In the genomic region with DNA sequence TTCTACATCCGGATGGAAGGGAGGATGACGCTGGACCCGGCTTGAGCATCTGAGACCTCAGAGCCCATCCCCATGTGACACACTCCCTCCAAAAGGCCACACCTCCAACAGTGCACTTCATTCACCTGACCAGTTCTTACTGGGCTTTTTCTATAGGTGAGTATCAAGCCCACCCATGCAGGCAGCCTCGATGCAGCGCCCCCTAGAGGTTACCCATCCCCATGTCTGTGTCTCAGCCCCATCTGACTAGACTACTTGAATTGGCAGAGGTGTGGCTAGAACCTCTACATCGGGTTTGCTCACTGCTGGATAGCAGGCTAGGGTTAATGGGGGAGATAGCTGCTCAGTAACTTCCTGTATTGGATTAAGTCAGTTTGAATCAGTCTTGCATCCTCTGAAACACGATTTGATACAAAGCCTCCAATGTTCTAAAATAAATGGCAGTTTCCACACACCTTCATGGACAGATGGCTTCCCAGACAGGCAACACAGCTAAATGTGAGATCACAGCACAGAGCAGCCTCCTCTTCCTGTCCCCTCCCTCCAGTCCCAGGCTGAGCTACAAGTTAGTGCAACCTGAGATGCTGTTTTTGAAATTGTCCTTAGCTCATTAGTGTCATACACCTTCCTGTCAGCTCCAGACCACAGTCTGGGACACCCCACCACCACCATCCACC, we compare ENCODE assay signal across 11 mouse cellular contexts.
A peak's percentile ranks its signal among the peaks of the same experiment; 100 is the strongest.
DNase-seq lines count a peak whose midpoint lies in the region; ATAC-seq and TF ChIP-seq lines count a peak whose summit lies in the region.
"Had no signal": no experiment of that assay in that cellular context is flagged by ENCODE, and none has a peak within 500 bp of the region (broad histone marks: within the 10 kb centered on the region; RNA-seq: fewer than 3 reads in every experiment).

No protein-coding gene starts in this region.

- H3K9ac ChIP-seq in heart, embryonic 12.5 days: no peak overlapping the region
- H3K9ac ChIP-seq in lung, postnatal 0 days (replicated peaks; ENCODE audit: low read depth): no peak overlapping the region
- no peak overlapping the region for H3K9ac ChIP-seq in limb, embryonic 12.5 days (replicated peaks)

- 0 out of 2 replicates have a peak, but pooled peaks have one; percentile 2 for ATAC-seq in heart, embryonic 12.5 days (ENCODE audit: insufficient number of reproducible peaks, low FRiP score)
- no peak for ATAC-seq in lung, postnatal 0 days
- ATAC-seq in limb, embryonic 12.5 days (ENCODE audit: insufficient number of reproducible peaks, insufficient read depth, low FRiP score, low TSS enrichment, low read depth): no peak

- no peaks in the 10 kb centered on the region for H3K27me3 ChIP-seq in heart, embryonic 12.5 days (replicated peaks)
- no peaks in the 10 kb centered on the region for H3K27me3 ChIP-seq in lung, postnatal 0 days (replicated peaks; ENCODE audit: insufficient read depth, low read length)
- no peaks in the 10 kb centered on the region for H3K27me3 ChIP-seq in limb, embryonic 12.5 days
- H3K27me3 ChIP-seq in midbrain, embryonic 10.5 days (ENCODE audit: low read depth, poor library complexity, severe bottlenecking): no peaks in the 10 kb centered on the region; the same call in none of the 2 replicates
- H3K27me3 ChIP-seq: neural tube, embryonic 12.5 days had no signal

- WGBS in heart, embryonic 12.5 days: 42% methylated on average over 7 of the region's 7 CpGs
- WGBS in lung, postnatal 0 days: 46% methylated on average over 7 of the region's 7 CpGs
- 55% methylated on average over 7 of the region's 7 CpGs for WGBS in limb, embryonic 12.5 days
- WGBS in midbrain, embryonic 10.5 days: 67% methylated on average over 7 of the region's 7 CpGs

- no peak overlapping the region for H3K4me3 ChIP-seq in heart, embryonic 12.5 days
- no peak overlapping the region for H3K4me3 ChIP-seq in lung, postnatal 0 days (ENCODE audit: low read depth, low read length)
- no peak overlapping the region for H3K4me3 ChIP-seq in limb, embryonic 12.5 days (replicated peaks)
- no peak overlapping the region for H3K4me3 ChIP-seq in midbrain, embryonic 10.5 days
- H3K4me3 ChIP-seq: neural tube, embryonic 12.5 days had no signal

- no peak for DNase-seq in heart, postnatal 4 days
- DNase-seq in lung, postnatal 0 days (ENCODE audit: low spot score): no peak
- DNase-seq in lung, adult 18-20 months: no peak
- DNase-seq in ZHBTc4 (ENCODE audit: low read depth, low spot score): peak; percentile 76
- no peak for DNase-seq in midbrain, embryonic 10.5 days (ENCODE audit: low spot score)
- no peak for DNase-seq in c-Kit-positive CD71-positive TER-119-positive erythroid progenitor cells, embryonic 14.5 days (ENCODE audit: low spot score)
- DNase-seq: adrenal gland, postnatal 25 days; lung, postnatal 36 days had no signal

- peak; percentile 31; the same call in 1 of the 2 replicates for TF ChIP-seq CTCF in lung, postnatal 0 days (IDR thresholded peaks at IDR 0.05)

- TF ChIP-seq EP300 in lung, postnatal 0 days (IDR thresholded peaks at IDR 0.05): no peak

- no peaks in the 10 kb centered on the region for H3K4me1 ChIP-seq in heart, embryonic 12.5 days (replicated peaks)
- H3K4me1 ChIP-seq in lung, postnatal 0 days (ENCODE audit: insufficient read depth, low read depth, low read length): no peaks in the 10 kb centered on the region
- peaks cover 37% of the 10 kb centered on the region for H3K4me1 ChIP-seq in limb, embryonic 12.5 days (replicated peaks)
- H3K4me1 ChIP-seq in midbrain, embryonic 10.5 days: peaks cover 35% of the 10 kb centered on the region

- no peaks in the 10 kb centered on the region; the same call in 1 of the 2 replicates for H3K9me3 ChIP-seq in heart, embryonic 12.5 days (replicated peaks)
- no peaks in the 10 kb centered on the region for H3K9me3 ChIP-seq in lung, postnatal 0 days (ENCODE audit: low read length)
- peaks cover 8% of the 10 kb centered on the region for H3K9me3 ChIP-seq in limb, embryonic 12.5 days
- no peaks in the 10 kb centered on the region for H3K9me3 ChIP-seq in midbrain, embryonic 10.5 days (replicated peaks)
- H3K9me3 ChIP-seq: neural tube, embryonic 12.5 days had no signal

- H3K4me2 ChIP-seq in heart, embryonic 12.5 days: no peak overlapping the region
- H3K4me2 ChIP-seq in lung, postnatal 0 days (replicated peaks; ENCODE audit: low read depth, low read length): no peak overlapping the region
- no peak overlapping the region for H3K4me2 ChIP-seq in limb, embryonic 12.5 days
- H3K4me2 ChIP-seq: neural tube, embryonic 12.5 days had no signal

- H3K27ac ChIP-seq in heart, embryonic 12.5 days (ENCODE audit: poor library complexity, severe bottlenecking): no peak overlapping the region
- no peak overlapping the region for H3K27ac ChIP-seq in lung, postnatal 0 days (ENCODE audit: low read length)
- H3K27ac ChIP-seq in limb, embryonic 12.5 days: peak overlapping the region; percentile 46; the same call in 1 of the 2 replicates
- H3K27ac ChIP-seq in midbrain, embryonic 10.5 days (replicated peaks): no peak overlapping the region
- H3K27ac ChIP-seq: neural tube, embryonic 12.5 days had no signal

- H3K36me3 ChIP-seq in heart, embryonic 12.5 days: no peaks in the 10 kb centered on the region
- no peaks in the 10 kb centered on the region for H3K36me3 ChIP-seq in lung, postnatal 0 days (ENCODE audit: insufficient read depth, low read length)
- H3K36me3 ChIP-seq in limb, embryonic 12.5 days: no peaks in the 10 kb centered on the region
- no peaks in the 10 kb centered on the region for H3K36me3 ChIP-seq in midbrain, embryonic 10.5 days
- H3K36me3 ChIP-seq: neural tube, embryonic 12.5 days had no signal
